Mouse (Mus musculus) frontal cortex, adult (tissue): Measurements from ENCODE around the gene Gm33815.
"Not testable (repeated sequence)": the region's sequence is repeated elsewhere in the genome, so short reads cannot be mapped to it uniquely, and the experiment has no call there.

ENCODE experiments used
- ATAC-seq: cut with Nextera tagmentation; 2 replicates; pipeline ENCODE4 v1.9.2; 2017; ENCODE audit warnings: mild to moderate bottlenecking, moderate library complexity, mixed read lengths; ENCODE audit not compliant: low TSS enrichment

Gm33815 gene

GRCm38 (mm10) chrY:69320832-69321231 is at the start of gene Gm33815:
Gene Gm33815, plus strand, starts transcription at chrY:69321132.
- not testable (repeated sequence) for ATAC-seq
